Mouse (Mus musculus) urinary bladder, postnatal 4 days (tissue): ENCODE measurements at regions not wholly inside any gene's neighbourhood (a gene's known extent, or its start where the extent isn't known, plus 50 kb on each side); places are given as distances from the start of the nearest gene placed in this dataset.
"Not testable (repeated sequence)": the region's sequence is repeated elsewhere in the genome, so short reads cannot be mapped to it uniquely, and the experiment has no call there.

Source experiments
- DNase-seq, 2 experiments: peaks; one replicate each; pipeline ENCODE4 v3.0.0; 2021 to 2022; ENCODE audit warnings: low spot score in 2 of 2

DNA sequence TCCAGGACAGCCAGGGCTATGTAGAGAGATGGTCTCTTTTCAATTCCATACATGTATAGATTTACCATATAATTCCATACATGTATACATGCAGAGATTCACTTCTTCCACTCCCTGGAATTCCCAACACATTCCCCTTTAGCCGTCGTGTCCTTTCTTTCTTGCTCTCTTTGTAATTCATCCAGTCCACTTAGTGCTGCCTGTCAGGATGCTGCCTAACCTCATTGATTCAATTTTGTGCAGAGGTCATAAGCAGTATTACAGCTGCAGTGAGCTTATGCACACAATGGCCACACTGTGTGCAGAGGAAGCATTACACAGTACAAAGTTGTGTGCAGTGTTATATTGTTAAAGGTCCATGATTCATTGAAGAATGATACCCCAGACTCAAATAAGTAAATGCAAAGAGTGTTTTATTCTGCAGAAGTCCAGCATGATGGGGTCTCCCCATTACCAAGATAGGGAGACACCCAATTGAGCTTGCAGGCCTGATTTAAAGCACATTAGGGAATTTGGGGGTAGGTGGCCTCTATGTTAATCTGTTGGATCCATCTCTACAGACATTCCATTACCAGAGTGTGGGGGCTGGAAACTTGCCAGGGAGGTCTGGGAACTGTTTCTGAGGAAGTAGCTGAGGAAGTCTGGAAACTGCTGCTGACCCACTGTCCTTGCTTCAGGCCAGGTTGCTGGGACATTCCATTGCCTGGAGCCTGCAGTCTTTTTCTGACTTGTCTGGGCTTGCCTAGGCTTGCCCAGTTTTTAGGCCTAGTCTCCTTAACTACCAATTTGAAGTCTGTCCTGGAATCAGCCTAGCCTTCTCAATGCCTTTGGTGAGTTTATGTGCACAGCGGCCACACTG is 72.8 kb downstream of the Fam161a start:
- peak in 1 of 2 experiments; percentile 16 for DNase-seq

DNA sequence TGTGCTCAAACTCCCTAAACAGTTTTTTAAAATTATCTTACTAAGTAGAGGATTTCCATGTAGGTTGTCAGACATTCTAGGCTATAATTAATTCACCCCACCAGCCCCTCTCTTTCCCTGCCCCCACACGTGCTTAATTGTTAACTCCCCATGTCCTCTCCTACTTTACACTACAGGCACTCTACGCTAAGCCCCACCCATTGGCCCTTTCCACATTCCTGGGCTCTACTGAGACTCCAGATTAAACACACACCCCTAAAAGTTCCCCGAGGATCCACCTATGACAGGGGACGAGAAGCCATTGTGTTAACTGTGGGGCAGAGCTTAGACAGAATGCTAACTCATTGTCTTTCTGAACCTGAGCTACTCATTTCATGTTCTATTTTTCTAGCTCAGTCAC is 74.3 kb downstream of the Fam161a start:
- DNase-seq, result no peak

DNA sequence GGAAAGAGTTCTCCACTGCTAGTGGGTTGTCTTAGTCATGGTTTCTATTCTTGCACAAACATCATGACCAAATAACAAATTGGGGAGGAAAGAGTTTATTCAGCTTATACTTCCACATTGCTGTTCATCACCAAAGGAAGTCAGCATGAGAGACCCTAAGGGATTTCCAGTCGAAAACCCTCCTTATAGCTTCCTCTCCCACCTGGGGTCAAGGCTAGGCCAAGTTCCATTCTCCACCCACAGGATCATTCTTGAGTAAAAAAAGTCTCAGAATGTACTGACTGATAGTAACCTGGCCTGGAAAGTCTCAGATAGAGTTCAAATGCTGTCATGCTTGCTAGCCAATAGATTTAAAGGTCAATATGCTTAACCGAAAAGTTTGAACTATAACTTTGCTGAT is 76.5 kb downstream of the Fam161a start:
- DNase-seq, result not testable (repeated sequence)

DNA sequence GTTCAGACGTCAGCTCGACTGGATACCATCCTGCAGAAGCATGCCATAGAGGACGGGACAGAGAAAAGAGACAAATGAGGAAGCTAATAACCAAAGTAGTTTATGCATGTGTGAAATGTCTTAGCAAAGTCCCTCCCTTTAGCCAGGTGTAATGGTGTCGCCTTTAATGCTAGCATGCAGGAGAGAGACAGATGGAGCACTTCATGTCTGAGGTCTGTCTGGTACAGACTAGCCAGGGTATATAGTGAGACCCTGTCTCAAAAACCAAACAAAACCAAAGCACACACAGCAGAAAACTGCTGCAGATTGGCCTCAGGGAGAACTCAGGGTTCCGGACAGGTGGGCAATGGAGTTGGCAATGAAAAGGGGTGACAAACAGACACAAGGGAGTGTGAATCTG is 88.0 kb downstream of the Fam161a start:
- no peak for DNase-seq

DNA sequence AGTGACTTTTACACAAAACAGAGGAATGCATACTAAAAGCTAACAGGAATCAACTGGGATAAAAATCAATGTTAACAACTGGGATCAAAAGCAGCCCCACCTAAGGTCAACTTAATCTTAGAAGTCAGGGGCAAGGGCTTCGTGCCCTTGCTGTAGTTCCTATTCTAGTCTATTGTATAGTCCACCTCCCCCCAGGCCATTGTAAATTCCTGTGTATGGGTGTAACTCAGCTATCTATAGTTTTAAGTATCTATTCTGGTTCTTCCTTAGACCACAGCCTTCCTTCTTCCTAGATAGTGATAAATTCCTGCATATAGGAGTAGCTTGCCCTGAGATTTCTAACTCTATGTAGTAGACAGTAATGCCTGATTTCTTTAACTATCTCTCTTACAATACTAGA is 88.4 kb downstream of the Fam161a start:
- DNase-seq, result not testable (repeated sequence)

DNA sequence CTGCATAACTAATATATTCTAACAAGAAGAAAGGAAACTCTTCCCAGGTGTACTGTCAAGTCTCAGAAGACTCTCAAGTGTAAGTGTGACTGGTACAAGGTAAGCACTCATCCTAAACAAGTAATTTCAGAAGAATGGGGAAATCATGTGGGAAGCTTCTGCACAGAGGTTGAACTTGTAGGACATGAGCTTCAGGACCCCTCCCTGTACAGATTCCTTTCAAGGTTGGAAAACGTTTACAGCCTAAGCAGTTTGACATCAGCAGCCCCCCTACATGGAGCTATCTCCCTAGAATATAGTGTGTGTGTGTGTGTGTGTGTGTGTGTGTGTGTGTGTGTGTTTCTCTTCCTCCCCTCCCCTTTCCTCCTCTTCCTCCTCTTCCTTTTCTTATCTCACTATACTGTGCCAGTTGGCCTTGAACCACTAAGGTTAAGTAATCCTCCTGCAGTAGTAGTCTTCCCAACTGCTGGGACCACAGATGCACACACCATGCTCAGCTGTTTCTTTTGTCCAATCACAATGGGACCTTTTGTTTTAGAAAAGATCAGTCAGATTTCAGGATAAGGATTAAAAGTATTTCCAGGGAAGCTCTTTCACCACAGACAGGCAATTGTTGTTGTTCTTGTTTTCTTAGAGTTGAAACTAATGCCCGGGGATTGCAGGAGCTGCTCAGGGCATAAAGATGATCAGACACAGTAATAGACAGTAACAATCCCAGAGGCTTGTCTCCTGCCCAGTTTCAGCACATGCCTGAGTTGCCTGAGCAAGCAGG is 89.3 kb downstream of the Fam161a start:
- DNase-seq, result no peak

DNA sequence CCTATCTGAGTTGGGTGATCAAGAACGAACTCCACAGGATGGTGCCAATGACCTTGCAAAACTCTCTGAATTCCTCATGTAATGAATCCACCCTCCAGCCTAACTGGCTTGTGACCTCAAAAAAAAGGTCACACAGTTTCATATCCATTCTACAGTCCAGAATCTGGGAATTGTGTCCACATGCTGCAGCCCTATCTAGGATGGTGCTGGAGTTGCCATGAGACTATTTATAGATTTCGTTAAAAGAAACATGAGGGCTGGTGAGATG is 89.8 kb downstream of the Fam161a start:
- DNase-seq, result no peak

DNA sequence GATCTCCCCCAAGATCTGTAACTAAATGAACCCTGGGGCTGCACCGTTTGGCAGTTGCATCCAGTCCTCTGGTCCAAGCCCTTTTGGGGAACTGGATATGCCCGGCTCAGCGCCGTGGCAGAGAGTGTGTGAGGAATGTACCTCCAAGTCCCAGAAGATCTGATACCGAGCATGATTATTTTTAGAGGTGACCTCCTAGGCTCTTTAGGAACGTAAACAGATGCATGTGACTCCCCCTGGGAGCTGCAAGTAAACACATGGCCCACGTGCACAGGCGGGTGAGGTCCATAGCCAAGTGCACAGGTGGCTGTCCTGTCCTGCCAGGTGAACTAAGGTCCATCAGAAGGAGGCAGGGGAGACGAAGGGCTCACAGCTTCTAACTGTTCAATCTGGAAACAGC is 107.3 kb downstream of the Fam161a start:
- no peak for DNase-seq

DNA sequence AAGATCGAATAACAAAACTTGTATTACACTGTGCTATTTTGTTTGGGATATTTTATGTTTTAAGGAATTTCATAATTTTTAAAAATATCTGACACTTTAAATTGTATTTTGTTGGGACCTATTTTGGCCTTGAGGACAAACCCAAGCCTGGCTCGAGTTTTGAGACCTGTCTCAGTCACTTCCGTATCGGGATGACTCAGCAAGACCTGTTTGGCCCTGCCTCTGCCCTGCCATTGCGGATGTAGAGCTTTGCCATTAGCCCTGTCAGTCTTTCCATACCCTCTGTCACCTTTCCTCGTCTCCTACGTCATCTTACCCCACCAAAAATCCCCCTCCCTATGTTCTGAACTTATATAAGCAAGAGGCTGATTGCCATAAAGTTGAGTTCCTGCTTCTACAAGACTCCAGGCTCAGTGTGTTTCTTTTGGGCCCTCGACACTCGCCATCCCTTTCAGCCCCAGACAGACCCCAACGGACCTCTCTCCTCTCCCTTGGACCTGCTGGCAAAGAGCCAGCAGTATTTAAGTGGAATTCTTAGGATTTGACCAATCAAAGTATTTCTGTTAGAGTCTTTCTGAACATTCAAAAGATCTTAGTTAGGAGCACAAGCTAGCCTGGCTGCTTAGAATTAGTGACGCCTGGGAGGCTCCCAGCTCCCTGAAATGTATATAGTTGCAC is 113.3 kb downstream of the Fam161a start:
- no peak for DNase-seq

DNA sequence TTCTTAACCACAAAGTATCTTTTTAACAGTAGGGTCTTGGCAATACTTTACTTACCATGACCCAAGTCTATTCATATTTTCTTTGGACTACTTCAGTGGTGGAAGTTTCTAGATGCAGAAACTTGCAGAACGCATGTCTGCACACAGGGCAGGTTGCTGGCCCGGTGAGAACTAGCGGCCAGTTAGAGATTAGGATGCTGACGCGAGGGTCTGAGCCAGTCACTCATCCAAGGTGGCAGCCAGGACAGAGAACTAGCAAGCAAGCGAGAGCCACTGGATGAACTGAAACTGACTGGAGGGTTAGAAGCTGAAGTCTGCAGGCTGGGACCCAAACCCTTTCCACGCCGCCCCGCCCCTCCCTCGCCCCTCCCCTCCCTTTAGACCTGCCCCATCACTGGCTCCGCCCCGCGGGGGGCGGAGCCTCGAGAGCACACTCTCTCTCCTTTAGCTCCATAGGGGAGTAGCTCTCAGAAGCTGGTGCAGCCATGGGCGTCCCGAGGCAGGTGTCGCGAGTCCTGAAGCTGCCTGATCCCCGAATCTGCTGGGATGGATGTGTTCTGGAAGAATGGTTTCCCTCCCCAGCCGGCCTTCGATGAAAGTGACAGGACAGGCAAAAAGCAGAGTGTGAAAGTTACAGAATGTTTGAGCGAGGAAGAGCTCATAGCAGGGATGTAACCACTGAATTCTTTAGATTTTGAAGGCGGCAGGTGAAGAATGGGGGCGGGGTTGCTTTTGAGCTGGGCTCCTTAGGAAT is 117.0 kb downstream of the Fam161a start:
- DNase-seq, result no peak

DNA sequence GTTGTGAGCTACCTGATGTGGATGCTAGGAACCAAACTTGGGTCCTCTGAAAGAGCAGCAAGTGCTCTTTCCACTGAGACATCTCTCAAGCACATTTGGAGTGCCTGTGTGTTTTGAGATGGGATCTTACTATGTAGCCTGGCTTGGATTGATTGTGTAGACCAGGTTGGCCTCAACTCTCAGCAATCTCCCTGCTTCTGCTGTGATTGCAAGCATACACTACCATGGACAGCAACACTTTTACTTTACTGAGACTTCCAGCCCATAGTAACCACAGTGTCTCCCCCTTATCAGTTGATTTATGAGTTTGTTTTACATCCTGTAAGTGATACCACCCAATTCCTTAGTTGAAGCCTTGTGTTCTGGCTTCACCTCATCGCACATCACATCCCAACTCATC is 123.8 kb downstream of the Fam161a start:
- DNase-seq, result no peak

DNA sequence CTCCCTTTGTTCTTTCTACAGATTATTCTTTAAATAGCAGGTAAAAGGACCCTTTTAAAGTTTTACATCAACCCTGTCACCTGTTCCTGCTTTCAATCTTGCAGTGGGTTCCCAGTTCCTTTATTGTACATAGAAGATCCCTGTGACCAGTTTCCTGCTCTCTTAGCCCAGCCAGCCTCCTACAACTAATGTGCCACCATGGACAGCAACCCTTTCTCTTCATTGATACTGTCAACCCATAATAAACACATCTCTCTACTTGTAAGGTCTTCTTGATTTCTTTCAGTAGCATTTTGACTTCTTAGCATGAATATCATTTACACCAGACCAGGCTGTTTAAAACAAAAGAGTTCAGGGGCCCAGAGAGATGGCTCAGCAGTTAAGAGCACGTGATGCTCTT is 124.2 kb upstream of the Xpo1 start:
- no peak for DNase-seq

DNA sequence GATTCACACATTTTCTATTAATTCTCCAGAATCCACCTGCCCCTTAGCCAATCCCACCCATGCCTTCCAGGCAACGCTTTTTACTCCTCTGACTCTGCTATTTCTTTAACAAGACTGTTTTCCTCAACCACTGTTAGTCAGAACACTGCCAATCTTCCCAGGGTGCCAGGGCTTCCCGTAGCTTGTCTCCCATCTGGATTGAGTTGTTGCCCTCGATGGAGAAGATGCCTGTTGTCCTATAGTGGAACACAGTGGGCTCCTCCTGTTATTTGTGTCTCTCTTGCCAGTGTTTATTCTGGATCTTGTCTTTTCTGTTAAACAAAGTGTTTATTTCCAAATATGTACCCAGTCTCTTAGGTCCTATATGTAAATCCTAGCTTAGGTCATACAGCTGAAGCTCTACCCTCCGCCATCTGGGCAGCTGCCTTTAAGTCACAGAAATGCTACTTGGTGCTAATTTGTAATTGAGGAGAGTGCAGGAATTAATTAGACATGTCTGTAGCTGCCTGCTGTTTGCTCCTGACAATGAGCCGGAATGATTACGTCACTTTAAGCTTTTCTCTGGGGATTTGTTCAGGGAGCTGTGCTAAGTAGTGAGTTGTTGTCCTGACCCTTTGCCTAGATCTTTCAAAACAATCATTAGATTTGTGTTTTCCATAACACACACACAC is 115.3 kb upstream of the Xpo1 start:
- DNase-seq, result no peak

DNA sequence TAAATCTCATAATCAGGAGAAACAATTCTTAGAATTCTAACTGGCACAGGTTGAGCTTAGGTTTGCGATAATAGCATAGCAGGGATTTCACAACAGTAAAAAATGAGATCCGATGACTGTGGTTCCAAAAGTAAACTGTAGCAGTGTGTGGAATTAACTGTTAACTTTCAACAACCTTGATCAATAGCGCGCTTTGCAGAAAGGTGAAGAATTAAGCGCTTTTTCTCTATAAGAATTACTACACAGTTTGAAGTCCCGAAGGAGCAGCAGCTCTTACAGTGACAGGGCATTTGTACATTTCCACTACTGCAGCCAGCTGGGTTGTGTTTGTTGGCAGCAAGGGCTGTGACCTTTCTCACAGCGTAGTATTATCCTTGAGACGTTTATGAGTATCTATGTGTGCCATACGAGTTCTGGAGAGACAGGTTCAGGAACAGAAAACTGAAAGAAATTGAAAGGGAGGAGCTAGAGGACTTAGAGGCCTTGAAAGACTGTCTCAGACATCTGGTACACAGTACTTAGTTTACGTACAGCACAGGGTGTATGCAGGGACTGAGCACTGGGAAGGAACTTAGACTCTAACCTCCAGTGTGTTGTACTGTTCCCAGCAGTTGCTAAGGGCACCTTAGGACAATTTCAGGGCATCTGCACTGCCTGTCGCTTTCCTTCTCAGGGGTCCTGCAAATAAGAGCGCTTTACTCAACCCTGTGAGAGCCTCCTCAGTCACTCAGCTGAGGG is 114.6 kb upstream of the Xpo1 start:
- no peak for DNase-seq

DNA sequence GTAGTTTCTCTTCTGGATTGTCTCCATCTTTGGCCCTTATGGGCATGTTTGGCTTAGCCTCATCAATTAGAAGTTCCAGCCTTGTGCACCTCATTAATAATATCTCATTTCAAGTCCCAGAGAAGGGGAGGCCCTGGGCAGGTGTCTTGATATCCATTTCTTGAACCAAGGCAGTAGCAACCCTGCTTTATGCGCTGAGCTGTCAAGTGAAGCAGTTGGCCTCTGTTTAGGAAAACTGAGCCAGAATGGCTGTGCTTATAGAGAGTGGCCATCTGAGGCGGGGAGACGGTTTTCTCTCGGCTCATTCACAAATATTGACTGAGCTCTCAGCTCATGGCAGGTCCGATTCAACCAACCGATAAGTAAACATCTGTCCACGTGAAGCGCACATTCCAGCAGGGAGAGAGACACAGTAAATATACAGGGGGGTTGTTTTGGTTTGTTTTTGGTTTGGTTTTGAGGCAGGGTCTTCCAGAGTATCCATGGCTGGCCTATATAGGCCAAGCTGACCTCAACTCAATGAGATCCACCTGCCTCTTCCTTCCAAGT is 107.7 kb upstream of the Xpo1 start:
- DNase-seq, result no peak

DNA sequence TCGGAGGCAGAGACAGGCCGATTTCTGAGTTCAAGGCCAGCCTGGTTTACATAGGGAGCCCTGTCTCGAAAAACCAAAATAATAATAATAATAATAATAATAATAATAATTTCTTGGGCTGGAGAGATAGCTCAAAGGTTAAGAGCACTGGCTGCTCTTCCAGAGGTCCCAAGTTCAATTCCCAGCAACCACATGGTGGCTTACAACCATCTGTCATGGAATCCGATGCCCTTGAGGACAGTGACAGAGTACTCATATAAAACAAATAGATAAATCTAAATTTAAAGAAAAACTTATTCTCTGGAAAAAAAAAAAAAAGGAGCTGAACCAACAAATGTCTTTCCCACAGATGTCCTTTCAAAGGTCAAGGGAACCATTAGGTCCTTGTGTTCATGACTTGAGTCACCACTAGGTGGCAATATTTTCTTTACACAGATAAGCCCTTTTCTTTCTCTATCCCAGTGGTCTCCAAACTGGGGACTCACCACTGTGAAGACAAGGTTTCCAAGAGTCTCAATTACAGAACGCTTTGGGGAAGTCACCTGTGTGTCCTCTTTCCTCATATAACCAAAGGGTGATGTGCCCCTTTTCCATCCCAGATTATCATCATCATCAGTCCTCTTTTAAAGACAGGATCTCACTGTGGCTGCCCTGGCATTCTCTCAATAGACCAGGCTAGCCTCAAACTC is 106.1 kb upstream of the Xpo1 start:
- DNase-seq, result no peak

DNA sequence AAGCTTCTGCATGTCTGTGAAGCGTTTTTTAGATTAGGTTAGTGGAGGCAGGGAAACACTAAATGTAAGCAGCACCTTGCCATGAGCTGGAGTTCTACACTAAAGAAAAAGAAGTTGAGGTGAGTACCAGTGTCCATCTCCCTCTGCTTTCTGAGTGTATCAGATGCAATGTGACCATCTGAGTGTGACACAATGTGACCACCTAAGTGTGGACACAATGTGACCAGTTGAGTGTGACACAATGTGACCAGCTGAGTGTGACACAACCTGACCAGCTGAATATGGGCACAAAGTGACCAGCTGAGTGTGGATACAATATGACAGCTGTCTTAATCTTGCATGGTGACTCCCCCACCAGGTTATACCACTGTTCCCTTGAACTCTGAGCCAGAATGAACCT is 101.0 kb upstream of the Xpo1 start:
- DNase-seq, result no peak

DNA sequence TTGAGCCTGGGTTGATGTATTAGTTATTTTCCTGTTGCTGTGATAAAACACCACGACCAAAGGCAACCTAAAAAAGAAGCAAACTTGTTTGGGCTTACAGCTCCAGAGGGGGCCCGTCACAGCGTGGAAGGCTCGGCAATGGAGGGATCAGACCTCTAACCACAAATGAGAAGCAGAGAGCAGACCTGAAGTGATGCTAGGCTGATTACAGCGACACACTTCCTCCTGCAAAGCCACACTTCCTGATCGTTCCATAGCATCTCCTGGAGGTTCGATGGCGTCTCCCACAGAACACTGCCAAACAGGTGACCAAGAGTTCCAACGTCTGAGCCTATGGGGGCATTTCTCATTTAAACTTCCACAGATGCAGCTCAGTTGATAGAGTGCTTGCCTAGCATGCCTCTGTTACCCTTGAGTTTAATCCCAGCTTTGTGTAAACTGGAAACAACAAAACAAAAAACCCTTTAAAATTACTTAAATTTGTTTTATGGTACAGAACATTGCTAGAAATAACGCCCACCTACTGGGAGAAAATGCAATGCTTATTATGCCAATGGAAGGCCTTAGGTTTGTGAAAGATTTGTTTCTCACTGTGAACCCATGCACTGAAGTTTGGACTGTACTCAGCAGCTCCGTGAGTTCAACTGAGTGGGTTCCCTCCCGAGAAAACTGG is 87.2 kb upstream of the Xpo1 start:
- DNase-seq, result no peak

DNA sequence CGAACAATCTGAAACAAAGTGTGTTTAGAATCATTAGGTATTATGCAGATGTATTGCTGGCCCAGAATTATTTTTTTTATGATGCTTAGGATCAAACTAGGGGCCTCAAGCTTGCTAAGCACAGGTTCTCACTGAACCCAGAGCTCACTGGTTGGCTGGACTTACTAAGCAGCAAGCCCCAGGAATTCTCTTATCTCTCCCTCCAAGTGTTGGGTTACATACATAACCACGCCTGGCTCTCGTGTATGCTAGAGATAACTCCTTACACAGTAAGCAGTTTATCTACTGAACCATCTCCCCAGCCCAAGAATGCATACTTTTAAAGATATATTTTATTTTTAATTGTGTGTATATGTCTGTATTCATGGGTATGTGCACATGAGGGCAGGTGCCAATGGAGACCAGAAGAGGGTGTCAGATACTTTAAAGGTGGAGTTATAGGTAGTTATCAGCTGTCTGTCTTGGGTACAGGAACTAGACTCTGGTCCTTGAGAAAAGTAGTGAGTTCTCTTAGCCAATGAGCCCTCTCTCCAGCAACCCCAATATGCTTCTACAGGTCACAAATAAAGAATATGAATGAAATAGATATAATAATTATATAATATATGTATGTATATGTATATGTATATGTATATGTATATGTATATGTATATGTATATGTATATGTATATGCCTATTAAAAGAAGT is 86.0 kb upstream of the Xpo1 start:
- DNase-seq, result no peak
